Mouse (Mus musculus) neural tube, embryonic 12.5 days (tissue): ENCODE measurements at regions not wholly inside any gene's neighbourhood (a gene's known extent, or its start where the extent isn't known, plus 50 kb on each side); places are given as distances from the start of the nearest gene placed in this dataset.

Experiments used
- ATAC-seq: fragments of 200-750 bp; cut with Nextera tagmentation; 2 replicates; pipeline ENCODE4 v1.8.0; 2017; ENCODE audit warnings: low read depth, mild to moderate bottlenecking, moderate TSS enrichment, moderate library complexity; ENCODE audit not compliant: low FRiP score
- H3K27ac ChIP-seq: fragments of 300-500 bp; sonication (generic); 2 replicates; pipeline ENCODE4 v1.5.1; 2016
- H3K27me3 ChIP-seq: fragments of 300-500 bp; sonication (generic); replicated peaks from 2 replicates; pipeline ENCODE4 v1.6.1; 2016; ENCODE audit warnings: mild to moderate bottlenecking
- H3K36me3 ChIP-seq: fragments of 300-500 bp; sonication (generic); 2 replicates; pipeline ENCODE4 v1.6.1; 2016; ENCODE audit warnings: mild to moderate bottlenecking
- H3K4me1 ChIP-seq: fragments of 300-500 bp; sonication (generic); 2 replicates; pipeline ENCODE4 v1.6.1; 2016
- H3K4me2 ChIP-seq: fragments of 300-500 bp; sonication (generic); replicated peaks from 2 replicates; pipeline ENCODE4 v1.6.1; 2016; ENCODE audit warnings: mild to moderate bottlenecking
- H3K4me3 ChIP-seq: fragments of 300-500 bp; sonication (generic); 2 replicates; pipeline ENCODE4 v1.5.1; 2016
- H3K9ac ChIP-seq: fragments of 300-500 bp; sonication (generic); 2 replicates; pipeline ENCODE4 v1.6.1; 2016; ENCODE audit warnings: mild to moderate bottlenecking
- H3K9me3 ChIP-seq: fragments of 300-500 bp; sonication (generic); 2 replicates; pipeline ENCODE4 v1.6.1; 2016; ENCODE audit warnings: mild to moderate bottlenecking
- WGBS: fragments of 180-500 bp; shearing (Covaris S2); methylation state at CpG from one replicate; pipeline ENCODE4 v1.1.7; 2016; 5-methylcytosine and 5-hydroxymethylcytosine counted together

DNA sequence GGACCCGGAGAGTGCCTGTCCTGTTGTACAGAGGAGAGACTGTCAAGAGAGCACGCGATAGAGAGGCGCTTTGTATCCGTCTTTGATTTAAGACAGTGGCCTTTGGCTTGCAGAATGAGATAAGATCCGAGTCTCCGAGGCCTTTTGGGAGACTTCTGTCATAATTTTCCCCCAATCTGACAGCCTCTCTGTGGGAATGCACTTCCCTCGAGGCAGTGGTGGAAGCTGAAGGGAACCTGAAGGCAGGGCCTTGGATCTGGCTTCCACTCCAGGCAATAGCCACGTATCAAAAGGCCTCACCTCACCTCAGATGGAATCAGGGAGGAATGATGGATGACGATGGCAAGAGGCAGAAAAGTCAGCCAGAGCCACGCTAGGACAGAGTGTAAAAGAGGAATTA is 187.1 kb upstream of the Hmga2 start:
- Histone ChIP-seq H3K27me3 (no peaks in the 10 kb centered on the region), H3K9me3 (no peaks in the 10 kb centered on the region), H3K27ac (no peak overlapping the region), H3K4me2 (no peak overlapping the region), H3K4me1 (peaks cover 6% of the 10 kb centered on the region; the same call in 1 of the 2 replicates), H3K36me3 (no peaks in the 10 kb centered on the region), H3K4me3 (no peak overlapping the region), H3K9ac (no peak overlapping the region)
- 46% methylated on average over 11 of the region's 11 CpGs for WGBS
- ATAC-seq = no peak

DNA sequence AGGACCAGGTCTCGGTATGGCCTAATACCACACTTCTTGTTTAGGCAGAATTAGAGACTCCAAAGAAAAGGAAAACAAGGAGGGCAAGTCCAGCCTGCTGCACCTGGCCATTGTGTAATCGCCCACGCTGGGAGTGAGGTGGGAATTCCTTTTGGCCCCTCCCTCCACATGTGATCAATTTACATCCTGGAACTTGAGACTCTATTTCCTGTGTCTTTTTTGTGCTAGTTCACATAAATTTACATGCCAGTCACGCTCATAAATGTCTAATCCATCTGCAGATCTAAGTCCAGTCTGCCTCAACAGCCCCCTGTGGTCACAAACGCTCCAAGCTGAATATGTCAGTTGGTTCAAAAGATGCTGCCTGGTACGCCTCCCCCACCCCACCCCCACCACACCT is 184.2 kb upstream of the Hmga2 start:
- H3K4me3 ChIP-seq = no peak overlapping the region
- WGBS = 34% methylated on average over 6 of the region's 6 CpGs
- H3K27me3 ChIP-seq = no peaks in the 10 kb centered on the region
- peak; percentile 25; the same call in 1 of the 2 replicates for ATAC-seq
- no peak overlapping the region for H3K27ac ChIP-seq
- no peaks in the 10 kb centered on the region for H3K36me3 ChIP-seq
- H3K4me2 ChIP-seq = no peak overlapping the region
- no peak overlapping the region for H3K9ac ChIP-seq
- H3K9me3 ChIP-seq = no peaks in the 10 kb centered on the region
- peaks cover 6% of the 10 kb centered on the region; the same call in 1 of the 2 replicates for H3K4me1 ChIP-seq

DNA sequence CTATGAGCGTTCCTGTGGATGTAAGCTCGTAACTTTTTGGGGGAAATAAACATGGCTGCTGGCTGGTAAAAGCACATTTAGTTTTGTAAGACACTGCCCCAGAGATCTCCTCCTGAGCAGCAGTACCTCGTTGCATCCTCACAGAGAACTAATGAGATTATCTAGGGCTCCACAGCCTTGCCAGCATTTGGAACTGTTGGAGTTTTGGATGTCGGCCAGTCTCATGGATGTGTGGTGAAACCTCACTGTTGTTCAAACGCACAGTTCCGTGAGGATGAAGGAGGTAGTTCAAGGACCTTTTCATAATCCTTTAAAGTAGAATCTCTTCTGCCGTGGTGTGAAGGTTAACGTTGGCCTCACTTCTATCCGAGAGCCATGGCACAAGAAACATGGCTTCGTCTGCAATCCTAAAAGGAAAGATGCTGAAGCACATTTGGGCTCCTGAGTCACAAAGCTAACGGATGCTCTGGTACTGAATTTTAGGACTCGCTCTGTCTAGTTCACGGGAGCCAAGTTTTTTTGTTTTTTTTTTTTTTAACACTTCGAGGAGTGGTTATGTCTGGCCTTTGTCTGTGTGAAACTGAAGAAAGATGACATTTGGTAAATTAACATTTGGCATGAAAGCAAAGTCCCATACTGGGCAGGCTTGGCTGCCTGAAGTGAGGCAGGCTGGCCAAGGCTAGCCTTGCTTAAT is 179.1 kb upstream of the Hmga2 start:
- H3K9ac ChIP-seq = no peak overlapping the region
- H3K4me3 ChIP-seq = no peak overlapping the region
- ATAC-seq = no peak
- no peak overlapping the region for H3K4me2 ChIP-seq
- H3K36me3 ChIP-seq = no peaks in the 10 kb centered on the region
- H3K4me1 ChIP-seq = no peaks in the 10 kb centered on the region
- 85% methylated on average over 14 of the region's 14 CpGs for WGBS
- H3K27me3 ChIP-seq = no peaks in the 10 kb centered on the region
- no peak overlapping the region for H3K27ac ChIP-seq
- no peaks in the 10 kb centered on the region for H3K9me3 ChIP-seq

DNA sequence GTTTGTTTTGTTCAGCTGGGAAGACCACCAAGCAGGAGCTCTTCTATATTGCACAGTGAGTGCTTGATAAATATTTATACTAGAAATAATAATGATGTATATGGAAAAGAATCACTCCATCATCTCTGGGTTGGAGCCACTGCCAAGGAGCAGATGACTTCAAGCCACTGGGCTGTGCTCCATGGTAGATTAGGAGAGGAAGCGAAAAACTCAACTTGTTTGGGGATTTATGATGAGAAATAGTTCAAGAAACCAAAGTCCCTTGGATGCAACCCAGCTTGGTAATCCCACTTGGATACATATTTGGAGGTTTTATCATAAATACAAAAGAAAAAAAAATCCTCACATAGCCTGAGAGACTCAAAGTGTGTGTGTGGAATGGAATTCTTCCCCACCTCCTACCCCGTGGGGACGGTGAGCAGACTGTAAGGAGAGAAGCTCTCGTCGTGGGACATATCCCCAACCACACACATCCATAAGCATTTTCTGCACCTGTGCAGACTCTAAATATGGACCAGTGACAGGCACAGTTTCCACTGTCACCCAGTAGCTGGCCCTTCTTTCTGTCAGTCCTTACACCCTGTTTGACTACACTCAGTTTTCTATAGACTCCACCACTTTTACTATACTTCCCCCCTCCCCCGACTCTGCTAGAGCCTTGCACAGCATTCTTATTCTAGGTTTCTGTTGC is 176.4 kb upstream of the Hmga2 start:
- Histone ChIP-seq H3K9ac (no peak overlapping the region), H3K4me2 (no peak overlapping the region), H3K4me1 (0 out of 2 replicates have a peak, but pooled peaks cover 5% of the 10 kb centered on the region), H3K9me3 (no peaks in the 10 kb centered on the region), H3K36me3 (no peaks in the 10 kb centered on the region), H3K27ac (no peak overlapping the region), H3K27me3 (no peaks in the 10 kb centered on the region), H3K4me3 (no peak overlapping the region)
- 85% methylated on average over 6 of the region's 6 CpGs for WGBS
- ATAC-seq = no peak

DNA sequence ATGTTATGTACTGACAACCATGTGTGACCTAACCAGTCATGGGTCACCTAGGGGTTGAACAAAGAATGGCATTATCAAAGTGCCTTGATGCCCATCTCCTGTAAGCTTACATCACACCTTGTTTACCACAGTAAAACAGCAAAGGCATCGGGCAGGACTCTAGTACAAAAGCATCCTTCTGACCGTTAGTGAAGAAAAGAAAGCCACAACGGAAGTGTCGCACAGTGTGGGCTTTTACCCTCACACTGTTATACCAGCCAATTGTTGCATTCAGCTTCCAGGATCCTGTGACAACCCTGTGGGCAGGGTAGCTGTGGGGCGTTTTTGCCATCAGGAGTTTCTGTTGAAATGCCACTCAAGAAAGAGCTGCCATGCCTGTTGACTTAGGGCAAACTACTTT is 175.6 kb upstream of the Hmga2 start:
- H3K4me3 ChIP-seq = no peak overlapping the region
- 91% methylated on average over 5 of the region's 5 CpGs for WGBS
- H3K27ac ChIP-seq = no peak overlapping the region
- H3K27me3 ChIP-seq = no peaks in the 10 kb centered on the region
- H3K9ac ChIP-seq = no peak overlapping the region
- H3K36me3 ChIP-seq = no peaks in the 10 kb centered on the region
- 0 out of 2 replicates have a peak, but pooled peaks cover 5% of the 10 kb centered on the region for H3K4me1 ChIP-seq
- H3K9me3 ChIP-seq = no peaks in the 10 kb centered on the region
- no peak overlapping the region for H3K4me2 ChIP-seq
- no peak for ATAC-seq

DNA sequence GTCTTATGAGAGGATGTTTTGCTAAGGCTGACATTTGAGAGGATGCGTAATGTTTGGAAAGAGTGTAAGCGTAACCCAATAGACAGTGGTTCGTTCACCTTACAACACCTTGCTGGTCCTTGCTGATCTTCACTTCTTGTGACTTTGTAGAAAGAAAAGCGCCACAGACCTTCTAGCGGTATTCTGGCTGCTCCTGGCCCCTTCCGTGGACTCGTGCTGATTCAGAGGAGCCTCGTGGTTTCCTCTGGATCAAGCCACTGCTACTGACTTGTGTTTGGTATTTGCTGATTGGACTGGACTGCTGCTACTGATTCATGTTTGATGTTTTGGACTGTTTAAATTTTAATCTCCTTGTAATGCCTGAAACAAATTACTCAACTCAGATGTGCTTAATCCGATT is 174.1 kb upstream of the Hmga2 start:
- ATAC-seq = no peak

DNA sequence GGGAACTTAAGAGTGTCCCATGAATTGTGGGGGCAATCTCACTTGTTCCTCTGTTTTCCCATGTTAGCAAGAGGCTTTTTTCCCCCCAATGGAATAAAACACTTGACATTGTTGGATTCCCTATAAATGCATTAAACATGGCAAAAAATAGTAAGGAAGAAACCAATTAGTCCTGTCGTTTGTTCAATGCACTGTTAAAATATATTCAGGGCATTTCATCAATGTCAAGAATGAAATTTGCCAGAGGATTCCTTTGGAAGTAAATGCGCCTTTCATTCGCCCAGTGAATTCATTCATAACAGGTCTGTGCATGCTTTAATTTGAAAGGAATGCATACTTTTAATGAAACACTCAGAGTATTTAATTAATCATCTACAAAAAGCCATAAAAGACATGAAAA is 172.5 kb upstream of the Hmga2 start:
- Histone ChIP-seq H3K9ac (no peak overlapping the region), H3K36me3 (no peaks in the 10 kb centered on the region), H3K4me2 (no peak overlapping the region), H3K4me1 (0 out of 2 replicates have a peak, but pooled peaks cover 8% of the 10 kb centered on the region), H3K4me3 (no peak overlapping the region), H3K9me3 (no peaks in the 10 kb centered on the region), H3K27me3 (no peaks in the 10 kb centered on the region), H3K27ac (no peak overlapping the region)
- ATAC-seq = no peak
- 56% methylated on average over 3 of the region's 3 CpGs for WGBS

More for the DNA sequence above, 174.1 kb upstream of the Hmga2 start:
- Histone ChIP-seq H3K4me3 (no peak overlapping the region), H3K27ac (no peak overlapping the region), H3K9ac (no peak overlapping the region), H3K36me3 (no peaks in the 10 kb centered on the region), H3K9me3 (no peaks in the 10 kb centered on the region), H3K4me1 (0 out of 2 replicates have a peak, but pooled peaks cover 8% of the 10 kb centered on the region), H3K27me3 (no peaks in the 10 kb centered on the region), H3K4me2 (no peak overlapping the region)
- 97% methylated on average over 9 of the region's 9 CpGs for WGBS

DNA sequence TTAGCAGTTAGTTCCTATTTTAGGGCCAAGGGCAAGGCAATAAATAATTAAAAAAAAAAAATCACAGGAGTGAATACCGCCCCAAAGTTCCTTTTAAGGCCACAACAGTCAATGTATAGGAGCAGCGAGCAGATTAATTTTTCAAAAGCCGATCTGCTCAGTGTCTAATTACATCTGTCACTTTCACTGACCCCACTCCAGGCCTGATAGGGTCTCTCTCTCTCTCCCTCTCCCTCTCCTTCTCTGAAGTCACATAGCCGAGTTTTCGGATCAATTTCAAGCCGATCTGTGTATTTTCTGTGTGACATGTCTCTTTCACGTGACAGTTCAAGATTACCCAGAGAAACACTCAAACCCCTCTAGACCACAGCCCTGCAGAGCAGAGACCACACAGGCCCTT is 171.8 kb upstream of the Hmga2 start:
- Histone ChIP-seq H3K4me2 (no peak overlapping the region), H3K27me3 (no peaks in the 10 kb centered on the region), H3K4me3 (no peak overlapping the region), H3K9ac (no peak overlapping the region), H3K9me3 (no peaks in the 10 kb centered on the region), H3K4me1 (0 out of 2 replicates have a peak, but pooled peaks cover 8% of the 10 kb centered on the region), H3K36me3 (no peaks in the 10 kb centered on the region), H3K27ac (no peak overlapping the region)
- no peak for ATAC-seq
- 58% methylated on average over 7 of the region's 7 CpGs for WGBS

DNA sequence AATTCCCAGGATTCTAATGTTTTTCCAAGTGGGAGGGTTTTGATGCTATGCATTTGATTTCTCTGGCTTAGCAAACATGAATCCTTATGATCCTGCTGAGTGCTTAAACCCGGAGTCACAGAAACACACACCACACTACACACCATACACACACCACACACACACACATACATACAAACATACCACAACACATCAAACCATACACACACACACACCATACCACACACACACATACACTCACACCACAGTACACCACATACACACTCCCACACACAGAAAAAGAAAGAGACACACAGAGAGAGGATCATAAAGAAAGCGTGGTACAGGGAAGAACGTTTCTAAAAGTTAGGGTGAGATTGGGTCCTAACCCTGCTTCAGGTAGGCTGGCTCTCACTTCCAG is 171.1 kb upstream of the Hmga2 start:
- Histone ChIP-seq H3K4me2 (peak overlapping the region; percentile 52), H3K27me3 (no peaks in the 10 kb centered on the region), H3K4me3 (no peak overlapping the region), H3K9me3 (no peaks in the 10 kb centered on the region), H3K36me3 (no peaks in the 10 kb centered on the region), H3K4me1 (0 out of 2 replicates have a peak, but pooled peaks cover 8% of the 10 kb centered on the region), H3K27ac (no peak overlapping the region), H3K9ac (no peak overlapping the region)
- 56% methylated on average over 3 of the region's 3 CpGs for WGBS
- 0 out of 2 replicates have a peak, but pooled peaks have one; percentile 25 for ATAC-seq

DNA sequence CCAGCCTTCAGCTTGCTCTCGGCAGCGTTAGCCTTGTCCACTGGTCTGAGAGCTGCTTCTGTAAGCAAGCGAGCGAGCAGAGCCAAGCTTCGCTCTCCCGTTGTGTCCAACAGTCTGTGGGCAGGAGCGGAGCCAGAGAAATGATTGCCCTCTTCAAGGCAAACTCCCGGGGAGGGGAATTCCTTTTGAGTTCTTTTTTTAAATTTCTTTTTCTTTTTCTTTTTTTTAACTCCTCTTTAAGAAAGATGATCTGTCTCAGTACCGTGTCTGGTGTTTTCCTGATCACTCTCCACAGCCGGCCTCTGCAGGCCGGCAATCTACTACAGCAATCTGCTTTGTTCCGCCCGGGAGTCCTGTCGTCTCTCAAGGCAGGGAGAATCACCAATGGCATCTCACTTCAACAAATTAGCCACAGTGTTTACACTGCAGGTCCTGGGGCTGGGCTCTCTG is 170.6 kb upstream of the Hmga2 start:
- ATAC-seq = peak; percentile 66; the same call in 1 of the 2 replicates
- 3% methylated on average over 14 of the region's 14 CpGs for WGBS

DNA sequence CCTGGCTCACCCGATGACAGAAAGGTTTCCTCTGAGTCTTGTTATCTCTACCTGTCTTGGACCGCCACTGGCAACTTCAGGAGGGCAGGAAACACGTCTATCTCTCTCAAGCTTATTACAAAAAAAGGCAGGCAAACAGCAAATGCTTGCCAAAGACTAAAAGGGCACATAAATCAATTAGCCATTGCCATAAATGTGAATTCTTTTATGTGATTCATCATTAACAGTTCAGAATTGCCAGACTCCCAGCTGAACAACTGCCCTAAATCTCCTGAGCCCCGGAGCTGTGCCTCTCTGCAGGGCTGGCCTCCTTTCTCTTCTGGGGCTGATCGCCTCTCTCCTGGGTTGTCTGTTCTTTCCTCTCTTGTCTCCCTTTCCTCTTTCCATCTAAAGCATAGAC is 164.6 kb upstream of the Hmga2 start:
- Histone ChIP-seq H3K9ac (no peak overlapping the region), H3K27ac (no peak overlapping the region), H3K9me3 (no peaks in the 10 kb centered on the region), H3K4me3 (no peak overlapping the region), H3K4me2 (no peak overlapping the region), H3K36me3 (no peaks in the 10 kb centered on the region), H3K27me3 (no peaks in the 10 kb centered on the region), H3K4me1 (peaks cover 8% of the 10 kb centered on the region; the same call in 1 of the 2 replicates)
- 33% methylated on average over 5 of the region's 5 CpGs for WGBS
- ATAC-seq = no peak

More for the DNA sequence above, 170.6 kb upstream of the Hmga2 start:
- Histone ChIP-seq H3K27me3 (no peaks in the 10 kb centered on the region), H3K4me2 (peak overlapping the region; percentile 52), H3K4me3 (no peak overlapping the region), H3K4me1 (0 out of 2 replicates have a peak, but pooled peaks cover 8% of the 10 kb centered on the region), H3K36me3 (no peaks in the 10 kb centered on the region), H3K27ac (no peak overlapping the region), H3K9me3 (no peaks in the 10 kb centered on the region), H3K9ac (0 out of 2 replicates have a peak overlapping the region, but pooled peaks have one; percentile 19)

DNA sequence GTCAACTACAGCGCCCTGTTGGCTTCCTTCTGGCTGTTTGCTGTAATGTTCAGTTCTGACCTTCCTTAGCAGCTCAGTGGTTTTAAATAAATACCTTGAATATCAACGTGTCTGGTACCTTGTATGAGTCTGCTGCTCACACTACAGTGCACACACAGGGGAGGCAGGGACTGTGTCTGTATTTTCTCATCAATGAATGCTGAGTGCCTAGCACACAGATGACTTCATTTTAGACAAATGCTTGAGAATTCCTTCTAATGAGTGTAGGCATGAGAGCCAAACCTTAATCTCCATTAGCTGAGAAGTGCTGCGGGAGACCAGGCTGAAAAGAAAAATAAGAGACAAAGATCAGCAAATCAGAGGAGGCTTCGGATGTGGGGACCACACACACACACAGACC is 162.0 kb upstream of the Hmga2 start:
- Histone ChIP-seq H3K4me2 (no peak overlapping the region), H3K9me3 (no peaks in the 10 kb centered on the region), H3K27ac (no peak overlapping the region), H3K36me3 (no peaks in the 10 kb centered on the region), H3K4me3 (no peak overlapping the region), H3K9ac (no peak overlapping the region), H3K4me1 (peaks cover 11% of the 10 kb centered on the region; the same call in 1 of the 2 replicates), H3K27me3 (no peaks in the 10 kb centered on the region)
- 62% methylated on average over 4 of the region's 4 CpGs for WGBS
- ATAC-seq = no peak
